Mouse (Mus musculus): Measurements from ENCODE around the gene Ybx2.

DNA sequence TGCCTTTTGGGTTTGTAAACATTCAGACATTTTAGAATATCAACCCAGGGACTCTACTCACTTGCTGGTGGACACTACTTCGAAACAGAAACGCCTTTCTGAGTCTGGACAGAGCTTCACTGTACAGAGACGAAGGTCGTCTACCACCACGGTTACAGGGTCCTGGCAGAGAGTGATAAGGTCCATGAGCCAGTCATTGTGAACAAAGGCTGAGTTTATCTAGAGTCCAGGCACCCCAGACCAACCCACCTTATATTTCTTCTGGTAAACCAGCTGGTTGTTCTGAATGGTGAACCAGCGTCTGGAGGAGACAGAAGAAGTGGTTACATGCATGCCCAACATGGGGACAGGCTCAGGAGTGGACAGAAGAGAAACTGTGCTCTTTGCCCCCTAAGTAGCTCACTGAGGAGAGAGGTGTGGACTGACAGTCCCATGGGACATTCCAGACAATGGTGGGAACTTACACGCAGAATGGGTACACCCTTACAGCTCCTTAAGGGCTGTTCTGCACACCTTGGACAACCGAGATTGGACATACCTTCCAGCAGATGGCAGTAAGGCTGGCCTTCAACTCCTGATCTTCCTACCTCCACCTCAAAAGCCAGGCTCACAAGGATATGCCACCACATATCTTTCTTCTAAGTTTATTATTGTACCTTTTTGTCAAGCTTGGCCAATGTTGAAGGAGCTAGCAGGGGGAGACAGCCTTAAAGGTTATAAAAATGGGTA is 48.5 kb upstream of the Ybx2 start:
- TF ChIP-seq CTCF (IDR thresholded peaks at IDR 0.05; ENCODE audit: borderline replicate concordance, extremely low read depth, insufficient read depth, insufficient read length) = no peak
- no peak for TF ChIP-seq POLR2A (IDR thresholded peaks at IDR 0.05; ENCODE audit: borderline replicate concordance, extremely low read depth, insufficient read depth, insufficient read length, poor library complexity, severe bottlenecking)
